21 mouse cellular contexts compared by ENCODE assay signal in genomic region chr15:28213057-28213456, GRCm38 (mm10). TPM values are rescaled to one million over a fixed set of nuclear protein-coding genes. Genes with fewer than 3 reads are reported as not detected.
DNase-seq lines count a peak whose midpoint lies in the region; ATAC-seq lines count a peak whose summit lies in the region.
"Had no signal": no experiment of that assay in that cellular context is flagged by ENCODE, and none has a peak within 500 bp of the region (broad histone marks: within the 10 kb centered on the region; RNA-seq: fewer than 3 reads in every experiment).

No protein-coding gene starts in this region.

- peak; percentile 89 for ATAC-seq in frontal cortex, adult (ENCODE audit: low TSS enrichment)
- ATAC-seq: forebrain, embryonic 15.5 days; intestine, postnatal 0 days; Patski had no signal

- DNase-seq in frontal cortex, postnatal 14 days (ENCODE audit: low spot score in 2 of 2), result no peak
- DNase-seq in left cerebral cortex, adult 11 months (ENCODE audit: low spot score), result peak; percentile 7
- DNase-seq in left cerebral cortex, postnatal 4 days, result no peak
- DNase-seq in brain, adult 2 months (ENCODE audit: low read depth, low spot score), result peak; percentile 51
- no peak for DNase-seq in gastrocnemius, postnatal 4 days (ENCODE audit: low spot score in 2 of 2)
- DNase-seq: adrenal gland, postnatal 10 days; adrenal gland, postnatal 36 days; B cell, adult 2 months; cerebellum, adult 11 months; cerebellum, adult 2 months; cerebellum, adult 9-11 months; cerebellum, postnatal 25 days; gastrocnemius, postnatal 10 days; gastrocnemius, postnatal 36 days; heart, adult 11 months had no signal

- intact Hi-C loops in left cerebral cortex, postnatal 4 days (cut with DNase I), result no loop called here

RNA-seq across cellular contexts. Expression of gene Dnah5, which starts 9.5 kb away (rescaled TPM):
- total RNA-seq in left cerebral cortex, postnatal 4 days (2021), result 1 to 10 TPM; 4.0 to 4.2 TPM
- total RNA-seq in gastrocnemius, postnatal 4 days (2021), result under 1 TPM; 0.08 to 0.10 TPM
- total RNA-seq: common myeloid progenitor, adult 5-6 weeks; gastrocnemius, postnatal 36 days; hematopoietic stem cell, adult 5-6 weeks had no signal

Comparison
In these comparisons a context has a peak if more than half of its experiments do, and no peak if none do; other contexts are left out.
1. DNase-seq: peak in left cerebral cortex, adult 11 months (single experiment) and brain, adult 2 months (single experiment); none in frontal cortex, postnatal 14 days (0 of 2), left cerebral cortex, postnatal 4 days (single experiment) and gastrocnemius, postnatal 4 days (0 of 2).
2. RNA of gene Dnah5, which starts 9.5 kb away (total RNA-seq): 4.0 to 4.2 TPM in left cerebral cortex, postnatal 4 days; 0.08 to 0.10 TPM in gastrocnemius, postnatal 4 days; every median in the first group is over 4 times any median in the second.